Mouse (Mus musculus) cerebellum, adult 11 months (tissue): Measurements from ENCODE around the gene Dnaja1.
A peak's percentile ranks its signal among the peaks of the same experiment; 100 is the strongest.

Experiments used
- DNase-seq: peaks from one replicate; pipeline ENCODE4 v3.0.0; 2022

The Dnaja1 gene

DNA sequence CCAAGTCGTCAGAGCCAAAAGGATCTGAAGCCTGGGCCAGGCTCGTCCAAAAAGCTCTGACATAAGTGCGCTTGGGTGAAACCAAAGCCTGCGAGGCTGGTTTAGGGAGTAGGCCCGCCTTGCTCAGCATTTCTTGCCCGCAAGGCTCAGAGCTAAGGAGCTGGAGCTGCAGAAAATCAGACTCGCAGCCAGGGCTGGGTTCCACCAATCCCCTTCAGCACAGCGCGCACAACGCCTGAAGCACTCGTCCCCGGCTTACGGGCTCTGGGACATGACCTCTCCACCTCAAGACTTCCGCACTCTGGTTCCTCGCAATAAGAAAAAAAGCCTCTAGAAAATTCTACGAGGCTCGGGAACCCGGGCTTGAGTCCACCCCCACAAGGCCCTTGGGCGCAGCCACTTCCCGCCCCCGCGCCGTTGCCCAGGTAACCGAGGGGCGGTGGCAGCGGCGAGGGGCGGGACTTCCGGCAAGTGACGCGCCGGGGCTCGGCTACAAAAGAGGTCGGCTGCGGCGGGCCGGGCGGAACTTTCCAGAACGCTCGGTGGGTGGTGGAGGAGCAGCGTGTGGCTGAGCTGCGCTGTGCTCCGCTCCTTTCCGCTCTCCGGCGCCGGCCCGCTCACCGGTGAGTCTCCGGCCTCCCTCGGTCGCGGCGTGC is at the start of gene Dnaja1:
Gene Dnaja1 (plus strand): TSS at position 140 of the 656 bp plus-strand sequence.
- peak; percentile 96 for DNase-seq

DNA sequence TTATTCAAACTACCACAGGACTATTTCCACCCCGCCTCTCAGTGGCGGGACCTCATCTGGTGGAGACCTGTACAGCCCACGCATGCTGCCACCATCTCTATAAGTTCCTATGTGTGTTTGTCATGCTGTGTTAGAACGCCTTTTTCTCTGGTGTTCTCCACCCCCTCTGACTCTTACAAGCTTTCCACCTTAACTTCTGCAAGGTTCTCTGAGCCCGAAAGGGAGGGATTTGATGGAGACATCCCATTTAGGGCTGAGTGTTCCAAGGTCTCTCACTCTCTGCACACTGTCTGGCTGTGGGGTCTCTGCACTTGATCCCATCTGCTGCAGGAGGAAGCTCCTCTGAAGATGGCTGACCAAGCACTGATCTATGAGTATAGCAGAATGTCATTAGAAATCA is 48.4 kb upstream of the Dnaja1 start:
- no peak for DNase-seq

DNA sequence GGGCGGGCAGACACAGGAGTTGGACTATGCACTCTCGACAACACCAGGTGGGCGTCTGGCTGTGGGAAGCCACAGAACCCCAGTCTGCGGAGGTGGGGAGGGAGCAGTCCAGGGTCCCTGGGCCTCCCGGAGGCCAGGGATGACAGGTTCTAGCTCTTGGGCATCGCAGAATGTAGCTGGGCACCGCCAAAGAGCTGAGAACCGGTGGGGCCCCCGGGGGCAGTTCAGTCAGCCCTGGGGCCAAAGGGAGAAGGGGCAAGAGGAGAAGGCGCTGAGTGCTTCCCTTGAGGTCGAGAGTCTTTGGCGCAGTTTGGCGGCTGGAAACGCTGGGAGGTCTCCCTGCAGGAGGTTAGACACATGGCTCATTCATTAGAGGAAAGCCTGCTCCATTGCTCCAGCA is 45.6 kb upstream of the Dnaja1 start:
- DNase-seq, result no peak

DNA sequence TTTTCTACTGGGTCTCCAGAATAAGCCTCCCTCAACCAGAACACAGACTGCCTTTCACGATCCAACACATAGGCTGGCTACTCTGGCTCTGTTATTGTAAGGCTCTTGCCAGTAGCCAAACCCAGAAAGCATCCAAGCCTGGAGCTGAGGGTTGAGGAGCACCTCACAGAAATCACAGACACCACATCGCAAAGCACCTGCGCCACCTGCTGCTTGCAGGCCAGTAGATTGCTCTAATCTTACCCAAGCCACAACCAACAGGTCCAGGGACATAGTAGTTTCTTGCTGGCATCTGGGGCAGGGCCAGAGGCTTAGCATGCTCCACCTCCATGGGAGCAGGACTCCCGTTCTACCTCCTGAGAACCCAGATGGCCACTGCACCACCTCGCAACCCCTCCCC is 44.8 kb upstream of the Dnaja1 start:
- DNase-seq, result no peak

DNA sequence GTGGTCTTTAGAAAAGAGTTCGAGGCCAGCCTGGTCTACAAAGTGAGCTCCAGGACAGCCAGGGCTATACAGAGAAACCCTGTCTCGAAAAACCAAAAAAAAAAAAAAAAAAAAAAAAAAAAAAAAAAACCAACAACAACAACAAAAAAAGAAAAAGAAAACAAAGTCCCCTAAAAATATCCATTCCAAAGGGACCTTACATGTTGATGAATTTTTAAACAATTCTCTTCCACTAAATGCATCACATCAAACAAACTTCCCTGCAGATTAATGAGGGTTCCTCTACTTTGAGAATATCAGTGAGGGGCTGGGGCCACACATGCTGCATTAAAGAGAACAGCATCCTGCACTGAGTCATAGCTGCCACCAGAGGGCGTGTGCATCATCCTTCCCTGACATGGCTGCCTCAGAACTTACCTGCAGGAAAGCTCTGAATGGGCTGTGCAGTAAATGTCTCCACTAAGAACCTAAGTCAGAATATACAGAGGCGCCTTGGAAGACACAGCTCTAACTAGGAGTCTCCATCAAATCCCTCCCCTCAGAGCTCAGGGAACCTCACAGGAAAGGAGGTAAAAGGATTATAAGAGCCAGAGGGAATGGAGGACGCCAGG is 41.6 kb upstream of the Dnaja1 start:
- DNase-seq, result no peak

DNA sequence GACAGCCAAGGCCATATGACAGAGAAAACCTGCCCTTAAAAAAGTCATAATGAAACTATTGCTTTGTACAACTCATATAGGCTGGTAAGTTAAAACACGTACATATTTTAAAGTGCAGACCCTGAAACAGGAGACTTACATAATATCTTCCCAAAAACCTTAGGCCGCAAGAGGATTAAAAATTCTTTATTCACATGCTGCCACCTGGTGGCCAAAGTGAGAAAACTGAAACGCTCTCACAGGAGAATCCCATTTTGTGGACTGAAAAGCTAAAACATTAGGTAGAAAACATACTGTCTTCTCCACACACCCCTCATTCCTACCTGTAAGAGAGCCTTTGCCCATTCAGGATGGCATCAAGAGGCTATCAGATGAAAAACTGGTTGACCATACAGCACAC is 40.0 kb upstream of the Dnaja1 start:
- peak; percentile 38 for DNase-seq

DNA sequence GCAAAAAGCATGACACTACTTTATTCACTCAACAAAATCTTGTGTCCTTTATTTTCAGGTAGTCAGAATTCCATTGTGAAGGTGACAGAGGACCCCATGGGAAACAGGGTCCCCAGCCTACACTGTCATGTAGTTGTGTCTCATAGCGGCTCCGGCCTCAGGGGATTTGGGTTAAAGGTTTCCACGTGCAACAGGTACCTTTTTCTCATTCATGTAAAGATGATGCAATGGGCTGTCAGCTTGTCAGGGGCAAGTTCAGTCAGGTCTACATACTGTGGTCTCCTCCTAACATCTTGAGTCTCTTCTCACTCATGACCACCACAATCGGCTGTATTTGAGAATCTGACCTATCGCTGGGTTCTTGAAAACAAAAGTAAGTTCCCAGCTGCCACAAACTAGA is 39.6 kb upstream of the Dnaja1 start:
- no peak for DNase-seq

DNA sequence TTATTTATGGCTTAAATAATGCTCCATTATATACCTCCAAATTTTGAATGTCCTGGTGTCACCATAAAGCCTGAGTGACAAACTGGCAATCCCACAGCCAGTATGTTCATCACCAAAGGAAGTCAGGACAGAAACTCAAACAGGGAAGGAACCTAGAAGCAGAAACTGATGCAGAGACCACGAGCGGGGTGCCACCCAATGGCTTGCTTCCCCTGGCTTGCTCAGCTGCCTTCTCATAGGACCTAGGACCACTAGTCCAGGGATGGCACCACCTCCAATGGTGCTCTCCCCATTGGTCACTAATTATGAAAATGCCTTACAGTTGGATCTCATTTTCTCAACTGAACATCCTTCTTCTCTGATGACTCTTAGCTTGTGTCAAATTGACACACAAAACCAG is 38.6 kb upstream of the Dnaja1 start:
- DNase-seq, result no peak

DNA sequence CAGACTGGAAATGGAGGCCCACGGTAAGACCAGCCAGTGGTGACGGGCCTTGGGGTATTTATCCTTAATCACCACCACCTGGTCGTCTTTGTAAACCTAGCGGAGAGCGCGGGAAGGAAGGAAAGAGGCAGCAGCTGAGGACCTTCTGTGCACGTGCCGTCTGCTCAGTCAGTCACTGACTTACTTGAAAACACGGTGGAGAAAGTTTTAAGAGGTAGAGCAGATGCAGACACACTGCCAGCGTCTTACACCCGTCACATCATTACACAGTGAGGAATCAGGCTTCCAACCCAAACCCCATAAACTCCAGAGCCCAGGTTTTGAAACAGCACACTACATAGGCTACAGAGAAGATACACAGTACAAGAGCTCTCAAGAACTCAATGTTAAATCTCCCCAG is 30.9 kb upstream of the Dnaja1 start:
- DNase-seq, result no peak

DNA sequence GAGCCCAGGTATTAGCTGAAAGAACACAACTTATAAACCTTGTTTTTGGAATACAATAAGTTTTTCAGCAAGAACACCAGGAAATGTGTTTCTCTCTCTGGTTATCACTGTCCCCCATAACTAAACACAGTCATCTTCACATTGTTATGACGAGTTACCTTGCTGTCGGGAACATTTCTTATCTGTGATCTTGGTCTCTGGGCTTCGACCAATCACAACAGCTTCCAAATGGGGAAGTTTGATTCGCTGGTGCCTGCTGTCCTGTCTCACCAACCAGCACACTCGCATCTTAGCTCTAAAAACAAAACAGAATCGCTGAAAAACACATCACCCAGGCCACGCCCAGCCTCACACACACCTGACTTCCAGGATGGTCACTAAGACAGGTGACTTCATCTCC is 24.9 kb upstream of the Dnaja1 start:
- DNase-seq, result no peak

DNA sequence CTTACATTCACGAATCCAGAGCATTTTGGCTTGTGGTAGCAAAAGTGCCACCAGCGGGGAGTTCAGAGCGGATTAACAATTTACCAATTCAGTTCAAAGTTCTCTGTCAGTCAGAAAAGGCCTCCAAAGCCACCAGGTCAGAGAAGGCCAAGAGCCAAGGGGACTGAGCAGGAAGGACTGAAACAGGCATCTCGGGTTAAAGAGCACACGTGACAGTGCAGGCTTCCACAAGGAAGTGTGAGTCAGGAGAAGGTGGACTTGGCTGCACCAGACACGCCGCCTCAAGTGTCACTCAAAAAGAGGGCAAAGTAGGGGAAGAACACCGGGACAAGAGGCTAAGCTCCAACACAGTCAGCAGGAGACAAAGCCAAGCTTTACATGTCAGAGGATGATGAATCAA is 21.7 kb upstream of the Dnaja1 start:
- DNase-seq, result no peak

DNA sequence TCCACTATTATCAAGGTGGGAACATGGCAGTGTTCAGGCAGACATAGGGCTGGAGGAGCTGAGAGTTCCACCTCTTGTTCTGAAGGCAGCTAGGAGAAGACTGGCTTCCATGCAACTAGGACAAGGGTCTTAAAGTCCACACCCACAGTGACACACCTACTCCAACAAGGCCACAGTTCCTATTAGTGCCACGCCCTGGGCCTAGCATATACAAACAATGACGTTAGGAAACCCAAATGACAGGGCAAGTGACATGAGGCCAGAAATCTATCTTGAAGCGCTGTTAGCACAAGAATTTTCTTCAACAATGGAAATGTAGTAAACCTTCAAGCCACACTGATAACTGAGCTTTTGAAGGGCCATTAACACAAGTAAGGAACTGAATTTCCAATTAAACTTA is 20.2 kb upstream of the Dnaja1 start:
- no peak for DNase-seq

DNA sequence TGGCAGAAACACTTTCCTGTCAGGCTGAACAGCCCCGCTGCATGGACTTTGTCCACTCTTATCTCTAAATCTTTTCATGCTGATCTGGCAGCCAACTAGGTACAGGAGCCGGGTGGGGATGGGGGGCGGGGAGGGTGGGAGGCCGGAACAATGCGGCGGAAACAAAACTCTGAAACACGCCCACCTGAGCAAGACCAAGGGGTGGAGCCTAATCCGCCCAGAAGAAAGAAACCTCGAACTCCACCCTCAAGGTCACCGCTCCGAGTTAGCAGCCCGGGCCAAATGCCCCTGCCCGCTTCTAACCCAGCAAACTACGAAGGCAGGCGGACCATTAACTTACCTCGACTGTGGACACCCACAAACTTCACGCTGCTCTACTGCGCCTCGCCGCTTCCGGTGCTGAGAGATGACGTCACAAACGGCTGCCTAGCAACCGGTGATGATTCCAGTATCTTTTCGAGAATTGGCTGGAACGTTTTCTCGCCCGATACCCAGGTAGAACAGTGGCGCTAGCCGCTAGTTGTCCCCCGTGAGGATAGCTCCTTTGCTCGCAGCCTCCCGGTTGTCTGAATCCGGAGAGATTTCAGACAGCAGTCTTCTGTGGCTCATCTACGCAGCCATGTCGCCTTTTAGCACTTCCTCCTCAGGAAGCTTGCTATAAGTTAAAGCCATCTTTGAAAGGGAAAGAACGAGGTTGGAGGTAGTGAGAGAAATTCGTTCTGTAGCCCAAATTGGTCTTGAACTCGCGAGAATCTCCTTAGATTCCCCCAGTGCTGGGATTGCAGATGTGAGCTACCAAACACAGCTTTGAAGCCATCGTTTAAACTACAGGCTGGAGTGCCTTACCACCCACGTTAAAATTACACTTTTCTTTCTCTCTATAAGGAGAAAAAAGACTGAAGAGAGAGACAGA is 18.9 kb upstream of the Dnaja1 start, which contains the start of gene Aptx:
Gene Aptx (minus strand): TSS at position 398 of the 913 bp plus-strand sequence.
- peak; percentile 92 for DNase-seq

DNA sequence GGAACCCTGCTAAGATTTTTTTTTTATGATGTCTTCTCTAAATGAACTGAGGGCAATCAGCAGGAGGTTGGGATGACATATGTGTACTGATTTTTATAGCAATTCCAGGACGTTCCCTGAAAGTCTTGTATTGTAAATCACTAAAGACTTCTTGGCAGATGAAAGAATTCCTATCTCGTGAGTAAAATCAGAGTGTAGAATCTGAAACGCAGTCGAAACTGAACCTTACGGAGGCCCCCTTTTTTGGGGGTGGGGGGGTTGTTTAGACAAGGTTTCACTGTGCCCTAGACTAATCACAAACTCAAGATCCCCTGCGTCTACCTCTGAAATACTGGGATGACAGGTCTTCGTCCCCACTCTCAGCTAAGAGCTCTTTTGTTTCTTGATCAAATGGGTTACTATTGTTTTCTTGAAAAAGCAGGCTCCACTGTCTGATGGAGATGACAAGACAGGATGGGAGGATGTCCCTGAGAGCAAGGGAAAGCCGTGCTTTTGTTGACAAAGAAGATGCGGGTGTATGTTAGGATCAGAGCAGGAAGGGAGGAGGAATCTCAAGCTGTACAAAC is 18.2 kb upstream of the Dnaja1 start:
- DNase-seq, result peak; percentile 21

DNA sequence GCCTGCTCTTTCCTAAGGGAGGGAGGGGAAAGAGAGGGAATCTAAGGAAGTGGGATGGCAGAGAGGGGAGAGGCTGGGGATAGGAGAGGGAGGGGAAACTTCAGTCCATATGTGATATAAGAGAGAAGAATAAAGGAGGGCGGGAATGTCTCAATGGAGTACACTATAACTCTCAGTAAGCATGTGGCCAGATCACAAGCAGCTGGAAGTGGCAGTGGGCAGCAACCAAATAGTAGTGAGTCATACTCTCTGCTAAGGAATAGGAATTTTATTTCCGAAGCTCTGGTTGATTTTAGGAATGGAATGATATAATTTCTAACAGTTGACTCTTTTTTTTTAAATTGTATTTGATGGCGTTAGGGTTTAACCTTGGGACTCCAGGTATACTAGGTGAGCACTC is 4.8 kb upstream of the Dnaja1 start:
- no peak for DNase-seq

DNA sequence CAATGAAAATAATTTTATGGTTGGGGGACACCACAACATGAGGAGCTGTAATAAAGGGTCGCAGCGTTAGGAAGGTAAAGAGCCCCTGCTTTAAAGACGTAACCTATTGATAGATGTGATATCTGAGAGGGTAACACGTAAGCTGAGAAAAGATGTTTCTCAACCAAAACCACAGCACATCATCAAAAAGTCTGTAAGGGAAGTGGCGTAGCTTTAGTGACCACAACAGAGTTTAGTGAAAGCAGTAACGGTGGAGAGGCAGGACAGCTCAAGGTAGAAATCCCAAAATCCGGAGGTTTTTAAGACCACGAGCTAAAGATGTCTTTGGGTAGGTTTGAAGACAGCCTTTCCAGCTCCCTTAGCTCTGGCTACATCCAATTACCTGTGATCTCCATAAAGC is 1.0 kb upstream of the Dnaja1 start:
- DNase-seq, result peak; percentile 11

DNA sequence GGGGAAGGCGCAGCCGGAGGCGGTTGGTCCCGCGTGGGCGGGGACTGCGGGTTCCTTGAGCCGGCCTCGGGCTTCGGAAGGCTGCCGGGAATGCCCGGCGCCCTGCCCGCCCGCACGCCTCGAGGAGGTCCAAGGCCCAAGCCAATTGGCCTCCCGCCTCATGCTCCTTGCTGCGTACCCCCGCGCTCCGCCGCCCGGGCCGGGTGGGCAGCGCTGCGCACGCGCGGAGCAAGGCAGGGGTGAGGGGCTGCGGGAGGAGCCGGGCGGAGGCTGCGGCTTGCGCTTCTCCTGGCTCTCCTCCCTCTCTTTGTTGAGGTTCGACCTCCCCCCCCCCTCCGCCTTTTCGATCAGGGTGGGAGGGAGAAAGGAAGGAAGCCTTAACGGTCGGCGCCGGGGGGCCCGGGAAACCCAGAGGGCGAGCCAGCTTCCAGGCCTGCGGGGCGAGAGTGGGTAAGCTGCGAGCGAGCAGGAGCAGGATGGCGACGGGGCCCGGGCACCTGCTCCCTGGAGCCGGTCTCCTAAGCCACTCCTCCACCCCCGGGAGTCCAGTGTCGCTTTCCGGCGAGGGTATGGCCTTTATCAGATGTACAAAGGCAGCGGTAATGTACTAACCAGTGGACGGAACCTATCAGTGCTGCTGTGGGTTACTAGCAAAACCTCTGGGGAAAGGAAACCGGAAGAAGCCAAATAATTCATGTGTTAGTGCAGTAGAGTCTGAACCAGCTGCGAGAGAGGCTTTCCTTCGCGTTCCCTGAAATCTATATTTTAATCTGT is 924 bp downstream of the Dnaja1 start:
- no peak for DNase-seq

DNA sequence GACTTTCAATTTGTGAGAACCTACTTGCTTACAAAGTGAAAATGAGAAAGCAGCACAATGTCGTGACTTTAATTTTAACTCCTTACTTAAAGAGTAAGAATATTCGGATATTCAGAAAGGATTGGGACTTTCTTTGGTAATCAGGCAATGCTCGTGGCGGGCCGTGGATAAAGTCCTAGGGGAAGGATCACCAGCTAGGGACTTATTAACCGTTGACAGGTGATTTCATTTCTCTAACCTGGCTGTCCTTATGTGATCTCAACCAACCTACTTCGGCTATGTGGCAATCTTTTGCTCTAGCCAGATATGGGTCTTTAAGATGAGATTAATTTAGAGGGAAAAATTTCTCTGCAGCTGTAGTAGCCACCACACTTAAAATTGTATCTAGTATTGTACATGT is 3.2 kb downstream of the Dnaja1 start:
- DNase-seq, result no peak

DNA sequence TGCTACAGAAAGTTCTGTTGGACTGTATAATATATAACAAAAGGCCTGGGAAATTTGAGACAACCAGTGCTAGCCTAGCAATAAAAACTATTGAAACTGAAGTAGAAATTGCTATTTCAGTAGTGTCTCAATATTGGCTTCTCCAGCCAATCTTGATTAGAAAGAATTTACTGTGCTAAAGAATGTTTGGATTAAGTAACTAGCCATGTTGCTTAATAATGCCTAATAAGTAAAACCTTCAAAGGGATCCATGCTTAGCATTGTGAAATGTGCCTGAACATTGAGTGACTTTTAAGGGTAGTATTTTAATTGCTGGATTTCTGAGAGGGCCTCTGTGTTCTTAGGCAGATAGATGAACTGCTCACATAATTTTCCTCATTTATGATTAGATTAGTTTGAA is 3.6 kb downstream of the Dnaja1 start:
- no peak for DNase-seq

DNA sequence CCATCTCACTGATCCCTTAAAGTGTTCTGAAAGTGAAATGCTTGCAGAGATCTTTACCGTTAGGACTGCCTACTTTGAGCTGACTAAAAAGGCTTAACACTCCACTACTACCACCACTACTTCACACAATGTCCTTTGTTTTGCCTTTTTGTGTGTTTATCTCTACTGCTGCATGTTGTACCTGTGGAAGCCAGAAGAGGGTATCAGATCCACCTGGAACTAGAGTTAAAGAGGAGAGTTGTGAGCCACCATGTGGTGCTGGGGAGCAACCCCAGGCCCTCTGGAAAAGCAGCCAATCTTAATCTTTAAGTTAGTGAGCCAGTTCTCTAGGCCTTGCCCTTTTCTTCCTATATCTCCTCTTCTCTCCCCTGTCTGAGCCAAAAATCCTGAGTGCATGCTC is 5.3 kb downstream of the Dnaja1 start:
- DNase-seq, result no peak

DNA sequence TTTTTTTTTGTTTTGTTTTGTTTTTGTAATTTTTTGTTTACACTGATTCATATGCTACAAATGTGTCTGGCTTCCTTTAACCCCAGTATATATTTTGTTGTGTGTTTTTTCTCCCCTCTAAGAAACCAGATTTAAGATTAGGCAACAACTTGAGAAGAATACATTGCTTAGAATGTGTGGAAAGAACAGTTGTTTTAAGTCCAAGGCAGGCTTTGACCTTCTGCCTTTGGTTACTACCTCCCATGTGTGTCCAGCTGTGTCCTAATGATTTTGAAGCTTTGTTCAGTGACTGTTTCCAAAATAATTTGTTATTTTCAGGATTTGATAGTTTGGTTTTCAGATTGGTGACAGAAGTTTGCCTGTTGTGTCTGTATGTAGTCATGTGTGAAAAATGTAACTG is 9.3 kb downstream of the Dnaja1 start:
- no peak for DNase-seq

DNA sequence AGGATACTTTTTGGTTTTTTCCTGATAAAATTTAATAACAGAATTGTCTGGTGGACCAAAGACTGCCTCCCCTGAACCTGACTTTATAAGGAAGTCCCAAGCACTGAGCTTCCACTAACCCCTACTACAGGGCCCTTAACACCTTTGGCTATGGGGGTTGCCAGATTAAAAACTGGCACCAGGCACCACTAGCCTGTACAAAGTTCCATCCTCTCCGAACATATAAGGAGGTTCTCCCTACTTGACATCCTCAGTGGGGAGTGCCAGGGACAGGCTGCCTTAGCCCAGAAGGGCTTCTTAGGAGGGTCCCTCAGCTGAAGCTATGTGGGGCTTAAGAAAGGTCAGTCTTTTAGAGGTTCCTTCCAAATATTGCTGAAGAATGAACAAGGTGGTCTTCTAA is 13.4 kb downstream of the Dnaja1 start:
- DNase-seq, result no peak
